Mouse (Mus musculus) embryonic facial prominence, embryonic 15.5 days (tissue): ENCODE results near the gene Fam131b. TPM values are rescaled to one million over a fixed set of nuclear protein-coding genes. Genes with fewer than 3 reads are reported as not detected.

Experiments
- ATAC-seq: fragments of 200-750 bp; cut with Nextera tagmentation; 2 replicates; pipeline ENCODE4 v1.8.0; 2017; ENCODE audit warnings: low read depth, moderate TSS enrichment; ENCODE audit not compliant: insufficient number of reproducible peaks, low FRiP score, low TSS enrichment
- H3K27ac ChIP-seq: fragments of 300-500 bp; sonication (generic); replicated peaks from 2 replicates; pipeline ENCODE4 v1.5.1; 2015; ENCODE audit warnings: mild to moderate bottlenecking, inconsistent platforms
- H3K27me3 ChIP-seq: fragments of 300-500 bp; sonication (generic); 2 replicates; pipeline ENCODE4 v1.6.1; 2015; ENCODE audit warnings: inconsistent platforms
- H3K36me3 ChIP-seq: fragments of 300-500 bp; sonication (generic); 2 replicates; pipeline ENCODE4 v1.6.1; 2015; ENCODE audit warnings: mild to moderate bottlenecking, inconsistent platforms
- H3K4me1 ChIP-seq: fragments of 300-500 bp; sonication (generic); 2 replicates; pipeline ENCODE4 v1.6.1; 2015; ENCODE audit warnings: inconsistent platforms
- H3K4me2 ChIP-seq: fragments of 300-500 bp; sonication (generic); replicated peaks from 2 replicates; pipeline ENCODE4 v1.6.1; 2015; ENCODE audit warnings: mild to moderate bottlenecking, inconsistent platforms
- H3K4me3 ChIP-seq: fragments of 300-500 bp; sonication (generic); replicated peaks from 2 replicates; pipeline ENCODE4 v1.5.1; 2015; ENCODE audit warnings: mild to moderate bottlenecking, inconsistent platforms
- H3K9ac ChIP-seq: fragments of 300-500 bp; sonication (generic); 2 replicates; pipeline ENCODE4 v1.6.1; 2015; ENCODE audit warnings: inconsistent platforms
- H3K9me3 ChIP-seq: fragments of 300-500 bp; sonication (generic); replicated peaks from 2 replicates; pipeline ENCODE4 v1.6.1; 2016; ENCODE audit warnings: inconsistent platforms
- WGBS: fragments of 180-500 bp; shearing (Covaris S2); methylation state at CpG from one replicate; pipeline ENCODE4 v1.1.7; 2015; 5-methylcytosine and 5-hydroxymethylcytosine counted together
- polyA plus RNA-seq: library from polyadenylated mRNA; unstranded; fragments of >200 nt; fragmentation: Nextera tagmentation; extraction: Ambion mirVana; gene quantifications from 2 replicates; pipeline ENCODE4 v1.2.1, GENCODE M21; 2015

The Fam131b gene
- polyA plus RNA-seq, 1 experiment from 2014 or later: 0.23 TPM

- WGBS: 93% methylated on average over 6 of the region's 6 CpGs
- Histone ChIP-seq H3K27me3 (no peaks in the 10 kb centered on the region), H3K4me1 (peaks cover 43% of the 10 kb centered on the region), H3K4me3 (no peak overlapping the region), H3K4me2 (no peak overlapping the region), H3K36me3 (peaks cover 64% of the 10 kb centered on the region), H3K27ac (no peak overlapping the region), H3K9me3 (no peaks in the 10 kb centered on the region), H3K9ac (no peak overlapping the region)
- no peak for ATAC-seq
These were observed 30.9 kb upstream of the Fam131b start for GRCm38 (mm10) chr6:42355366-42355765.

GRCm38 (mm10) chr6:42354076-42355019 lies 29.9 kb upstream of the Fam131b start:
- peaks cover 53% of the 10 kb centered on the region for H3K36me3 ChIP-seq
- no peak overlapping the region for H3K9ac ChIP-seq
- H3K9me3 ChIP-seq: no peaks in the 10 kb centered on the region
- no peak for ATAC-seq
- H3K4me3 ChIP-seq: no peak overlapping the region
- H3K4me2 ChIP-seq: peak overlapping the region; percentile 15; the same call in 1 of the 2 replicates
- H3K4me1 ChIP-seq: peaks cover 43% of the 10 kb centered on the region
- H3K27ac ChIP-seq: no peak overlapping the region
- WGBS: 61% methylated on average over 11 of the region's 11 CpGs
- no peaks in the 10 kb centered on the region for H3K27me3 ChIP-seq

DNA sequence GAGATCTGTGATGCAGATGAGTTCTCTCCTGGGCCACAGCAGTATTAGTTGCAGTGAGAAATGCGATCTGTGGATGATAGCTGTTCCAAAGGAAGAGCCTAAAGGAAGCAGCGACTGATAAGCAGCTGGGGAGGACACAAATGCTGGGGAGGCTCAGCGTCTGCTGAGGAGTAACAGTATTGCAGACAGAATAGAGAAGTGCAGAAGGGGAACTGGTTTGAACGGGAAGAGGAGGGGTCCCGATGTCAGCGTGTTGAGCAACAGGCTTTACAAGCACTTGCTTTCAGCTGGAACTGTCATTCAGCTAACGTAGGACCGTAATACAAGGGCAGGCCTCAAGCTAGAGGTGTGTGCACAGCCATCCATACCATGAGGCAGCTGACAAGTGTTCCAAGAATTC lies 28.7 kb upstream of the Fam131b start:
- Histone ChIP-seq H3K27ac (peak overlapping the region; percentile 13; the same call in 1 of the 2 replicates), H3K4me2 (no peak overlapping the region), H3K27me3 (no peaks in the 10 kb centered on the region), H3K4me3 (no peak overlapping the region), H3K9ac (no peak overlapping the region), H3K4me1 (peaks cover 50% of the 10 kb centered on the region), H3K9me3 (no peaks in the 10 kb centered on the region), H3K36me3 (peaks cover 42% of the 10 kb centered on the region)
- 58% methylated on average over 8 of the region's 8 CpGs for WGBS
- no peak for ATAC-seq

GRCm38 (mm10) chr6:42352486-42352846 lies 28.0 kb upstream of the Fam131b start:
- Histone ChIP-seq H3K9ac (no peak overlapping the region), H3K27me3 (no peaks in the 10 kb centered on the region), H3K36me3 (peaks cover 35% of the 10 kb centered on the region), H3K4me1 (peaks cover 50% of the 10 kb centered on the region), H3K27ac (0 out of 2 replicates have a peak overlapping the region, but pooled peaks have one; percentile 11), H3K9me3 (no peaks in the 10 kb centered on the region), H3K4me3 (peak overlapping the region; percentile 81), H3K4me2 (peak overlapping the region; percentile 88; the same call in 1 of the 2 replicates)
- ATAC-seq: no peak
- 95% methylated on average over 1 of the region's 1 CpGs for WGBS

GRCm38 (mm10) chr6:42351776-42352485 lies 27.5 kb upstream of the Fam131b start:
- no peaks in the 10 kb centered on the region for H3K27me3 ChIP-seq
- 79% methylated on average over 7 of the region's 7 CpGs for WGBS
- peak overlapping the region; percentile 11; the same call in 1 of the 2 replicates for H3K27ac ChIP-seq
- H3K4me3 ChIP-seq: peak overlapping the region; percentile 81
- no peak overlapping the region for H3K9ac ChIP-seq
- no peaks in the 10 kb centered on the region for H3K9me3 ChIP-seq
- H3K4me1 ChIP-seq: peaks cover 50% of the 10 kb centered on the region
- no peak for ATAC-seq
- H3K36me3 ChIP-seq: peaks cover 30% of the 10 kb centered on the region
- H3K4me2 ChIP-seq: peak overlapping the region; percentile 88

GRCm38 (mm10) chr6:42350968-42351775 lies 26.7 kb upstream of the Fam131b start:
- peak overlapping the region; percentile 81 for H3K4me3 ChIP-seq
- WGBS: 41% methylated on average over 13 of the region's 13 CpGs
- peaks cover 50% of the 10 kb centered on the region for H3K4me1 ChIP-seq
- H3K27ac ChIP-seq: peak overlapping the region; percentile 94
- no peaks in the 10 kb centered on the region for H3K9me3 ChIP-seq
- no peak for ATAC-seq
- peak overlapping the region; percentile 84 for H3K9ac ChIP-seq
- no peaks in the 10 kb centered on the region for H3K27me3 ChIP-seq
- H3K4me2 ChIP-seq: peak overlapping the region; percentile 88
- H3K36me3 ChIP-seq: peaks cover 22% of the 10 kb centered on the region

DNA sequence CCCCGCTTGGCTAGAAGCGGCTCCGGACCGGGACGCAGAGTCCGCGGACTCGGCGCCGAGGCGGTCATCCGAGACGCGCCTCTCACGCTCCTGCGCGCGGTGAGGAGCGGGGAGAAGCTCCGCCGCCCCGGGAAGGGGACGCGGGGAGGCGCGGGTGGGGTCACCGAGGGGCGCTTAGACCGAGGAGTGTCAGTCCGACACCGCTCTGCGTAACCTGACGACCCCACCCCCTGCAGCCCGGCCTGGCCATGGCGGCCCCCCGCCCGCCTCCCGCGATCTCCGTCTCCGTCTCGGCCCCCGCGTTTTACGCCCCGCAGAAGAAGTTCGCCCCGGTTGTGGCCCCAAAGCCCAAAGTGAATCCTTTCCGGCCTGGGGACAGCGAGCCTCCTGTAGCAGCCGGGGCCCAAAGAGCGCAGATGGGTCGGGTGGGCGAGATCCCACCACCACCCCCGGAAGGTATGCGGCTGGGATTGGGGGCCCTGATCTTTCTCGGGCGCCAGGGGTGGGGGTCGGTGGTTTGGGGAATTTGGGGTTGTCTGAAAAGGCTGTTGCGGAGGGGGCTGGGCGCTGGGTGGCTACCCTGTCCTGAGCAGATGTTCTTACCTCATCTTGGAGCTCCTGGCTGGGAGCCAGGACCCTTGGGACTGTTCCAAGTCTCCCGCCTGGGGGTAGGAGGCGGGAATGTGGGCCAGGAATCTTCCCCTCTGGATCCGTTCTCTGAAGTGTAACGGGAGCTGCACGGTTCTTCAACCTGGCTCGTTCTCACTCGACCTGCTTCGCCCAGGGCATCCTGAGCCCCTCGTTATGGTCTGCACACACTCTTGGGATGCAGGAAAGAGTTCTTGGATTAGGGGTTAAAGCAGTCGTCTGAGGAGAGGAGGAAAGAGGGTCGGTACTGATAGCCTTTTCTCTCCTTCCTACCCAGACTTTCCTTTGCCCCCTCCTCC lies 25.9 kb upstream of the Fam131b start:
- ATAC-seq: peak; percentile 35
- Histone ChIP-seq H3K27ac (peak overlapping the region; percentile 94), H3K36me3 (peaks cover 15% of the 10 kb centered on the region; the same call in 1 of the 2 replicates), H3K9ac (peak overlapping the region; percentile 84), H3K27me3 (no peaks in the 10 kb centered on the region), H3K4me1 (peaks cover 50% of the 10 kb centered on the region), H3K4me2 (peak overlapping the region; percentile 88), H3K9me3 (no peaks in the 10 kb centered on the region), H3K4me3 (peak overlapping the region; percentile 81)
- under 1% methylated on average over 61 of the region's 72 CpGs for WGBS

GRCm38 (mm10) chr6:42349426-42350020 lies 25.1 kb upstream of the Fam131b start, which contains the start of gene Zyx:
TSS of gene Zyx (plus strand) at chr6:42349630.
- under 1% methylated on average over 25 of the region's 36 CpGs for WGBS
- Histone ChIP-seq H3K27me3 (no peaks in the 10 kb centered on the region), H3K9ac (peak within 1 kb of the TSS; percentile 84), H3K4me2 (peak within 1 kb of the TSS; percentile 88), H3K4me3 (peak within 1 kb of the TSS; percentile 81), H3K9me3 (no peaks in the 10 kb centered on the region), H3K4me1 (peaks cover 47% of the 10 kb centered on the region), H3K27ac (peak within 1 kb of the TSS; percentile 94), H3K36me3 (peaks cover 15% of the 10 kb centered on the region; the same call in 1 of the 2 replicates)
- peak; percentile 93 for ATAC-seq

- Histone ChIP-seq H3K36me3 (peaks cover 15% of the 10 kb centered on the region; the same call in 1 of the 2 replicates), H3K9ac (peak overlapping the region; percentile 84), H3K9me3 (no peaks in the 10 kb centered on the region), H3K27me3 (no peaks in the 10 kb centered on the region), H3K4me3 (peak overlapping the region; percentile 81), H3K4me2 (peak overlapping the region; percentile 88), H3K4me1 (peaks cover 42% of the 10 kb centered on the region), H3K27ac (peak overlapping the region; percentile 94)
- peak; percentile 19; the same call in 1 of the 2 replicates for ATAC-seq
- under 1% methylated on average over 11 of the region's 11 CpGs for WGBS
These were observed 24.6 kb upstream of the Fam131b start for GRCm38 (mm10) chr6:42349006-42349425.
